Mouse (Mus musculus): ENCODE results near the gene Fads6.

Fads6 gene

DNA sequence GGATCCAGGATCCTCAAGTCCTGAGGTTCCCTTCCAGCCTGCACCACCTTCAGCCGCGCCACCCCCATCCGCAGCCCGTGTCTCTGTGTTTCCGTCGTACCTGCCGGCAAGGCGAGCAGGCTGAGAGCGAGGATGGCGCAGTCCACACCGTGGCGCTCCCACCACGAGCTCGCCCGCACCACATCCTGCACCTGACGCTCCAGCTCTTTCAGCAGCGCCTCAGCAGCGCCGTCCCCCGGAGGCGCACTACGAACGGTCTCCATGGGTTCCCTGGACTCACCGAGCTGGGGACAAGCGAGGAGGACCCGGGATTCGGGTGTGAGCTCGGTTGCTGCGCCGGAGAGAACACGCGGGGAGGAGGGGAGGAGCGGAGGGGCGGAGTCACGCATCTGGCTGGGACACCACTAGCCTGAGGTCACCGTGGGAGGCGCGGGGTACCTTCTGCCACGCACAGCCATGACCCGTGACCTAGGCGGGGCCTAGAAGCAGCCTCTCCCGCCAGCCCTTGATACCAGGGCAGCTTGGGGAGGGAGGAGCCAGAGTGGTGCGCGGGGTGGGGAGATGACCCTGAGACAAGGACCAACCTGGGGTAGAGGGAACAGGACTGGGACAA lies at the start of gene Fads6:
Gene Fads6, minus strand, starts transcription at position 450 of the 613 bp plus-strand sequence.
- peak; percentile 75 for DNase-seq (ENCODE audit: low read depth, low spot score)

DNA sequence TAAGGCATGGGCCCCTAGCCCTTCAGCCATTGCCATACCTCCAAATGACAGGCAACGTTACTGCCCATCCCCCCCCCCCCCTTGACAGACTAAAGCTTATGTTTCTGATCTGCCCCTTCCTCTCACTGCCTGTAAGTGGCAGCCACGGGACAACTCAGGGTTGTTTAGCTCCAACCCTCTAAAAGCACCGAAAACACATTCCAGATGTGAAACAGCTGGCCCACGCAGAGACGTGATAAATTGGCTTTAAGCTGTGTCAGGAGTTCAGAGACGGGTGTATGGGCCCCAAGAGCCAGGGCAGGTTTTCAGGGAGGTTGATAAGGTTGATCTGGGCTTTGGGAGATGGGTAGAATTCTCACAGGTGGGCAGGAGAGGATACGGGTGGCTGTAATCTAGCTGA lies 48.1 kb upstream of the Fads6 start:
- DNase-seq (ENCODE audit: low read depth, low spot score), result no peak

DNA sequence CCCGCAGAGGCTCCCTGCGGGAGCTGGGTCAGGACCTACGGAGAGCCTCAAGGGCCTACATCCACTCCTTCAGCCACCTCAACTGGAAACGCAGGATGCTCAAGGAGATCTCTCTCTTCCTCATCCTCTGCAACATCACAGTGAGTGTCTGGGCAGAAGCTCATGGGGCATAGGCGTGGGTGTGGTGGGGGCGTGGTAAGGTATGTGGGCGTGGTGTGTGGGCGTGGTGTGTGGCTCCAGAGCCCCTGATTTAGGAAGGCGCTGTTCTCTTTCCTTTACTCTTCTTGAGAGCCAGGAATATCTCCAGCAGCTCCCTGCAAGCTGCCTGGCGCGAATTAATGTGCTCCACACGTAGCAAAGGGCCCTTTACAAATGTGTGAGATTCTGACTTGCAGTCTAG lies 47.5 kb upstream of the Fads6 start:
- peak; percentile 54 for DNase-seq (ENCODE audit: low read depth, low spot score)

GRCm38 (mm10) chr11:115341866-115342265 lies 44.4 kb upstream of the Fads6 start:
- no peak for DNase-seq (ENCODE audit: low read depth, low spot score)

GRCm38 (mm10) chr11:115341246-115341645 lies 43.8 kb upstream of the Fads6 start:
- DNase-seq (ENCODE audit: low read depth, low spot score), result no peak

- no peak for DNase-seq (ENCODE audit: low read depth, low spot score)
These were observed 40.4 kb upstream of the Fads6 start for GRCm38 (mm10) chr11:115337826-115338225.

- DNase-seq (ENCODE audit: low read depth, low spot score), result no peak
These were observed 39.9 kb upstream of the Fads6 start for GRCm38 (mm10) chr11:115337350-115337749.

DNA sequence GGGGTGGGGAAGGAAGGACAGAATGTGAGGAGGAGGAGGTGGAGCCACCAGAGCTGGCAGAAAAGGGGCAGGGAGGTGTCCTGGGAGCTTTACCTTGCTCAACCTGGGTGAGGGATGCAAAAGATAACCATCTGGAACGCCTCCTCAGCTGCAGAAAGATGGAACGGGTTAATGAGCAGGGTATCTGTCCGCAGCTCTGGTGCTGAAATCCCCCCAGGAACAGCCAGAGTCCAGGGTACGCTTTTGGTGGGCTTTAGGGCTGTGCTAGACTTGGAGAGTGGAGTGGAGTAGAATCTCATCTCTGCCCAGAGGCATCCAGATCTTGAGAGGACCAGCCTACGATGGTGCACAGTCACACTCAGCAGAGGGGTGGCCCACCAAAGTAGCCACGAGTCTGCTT lies 38.7 kb upstream of the Fads6 start:
- DNase-seq (ENCODE audit: low read depth, low spot score), result no peak

- DNase-seq (ENCODE audit: low read depth, low spot score), result no peak
These were observed 37.8 kb upstream of the Fads6 start for GRCm38 (mm10) chr11:115335223-115335622.

GRCm38 (mm10) chr11:115334531-115334930 lies 37.1 kb upstream of the Fads6 start, which contains the start of gene Otop3:
Gene Otop3, plus strand, starts transcription at chr11:115334731.
- DNase-seq (ENCODE audit: low read depth, low spot score), result no peak

GRCm38 (mm10) chr11:115329339-115329738 lies 31.9 kb upstream of the Fads6 start:
- peak; percentile 54 for DNase-seq (ENCODE audit: low read depth, low spot score)

GRCm38 (mm10) chr11:115326730-115327129 lies 29.3 kb upstream of the Fads6 start:
- no peak for DNase-seq (ENCODE audit: low read depth, low spot score)

DNA sequence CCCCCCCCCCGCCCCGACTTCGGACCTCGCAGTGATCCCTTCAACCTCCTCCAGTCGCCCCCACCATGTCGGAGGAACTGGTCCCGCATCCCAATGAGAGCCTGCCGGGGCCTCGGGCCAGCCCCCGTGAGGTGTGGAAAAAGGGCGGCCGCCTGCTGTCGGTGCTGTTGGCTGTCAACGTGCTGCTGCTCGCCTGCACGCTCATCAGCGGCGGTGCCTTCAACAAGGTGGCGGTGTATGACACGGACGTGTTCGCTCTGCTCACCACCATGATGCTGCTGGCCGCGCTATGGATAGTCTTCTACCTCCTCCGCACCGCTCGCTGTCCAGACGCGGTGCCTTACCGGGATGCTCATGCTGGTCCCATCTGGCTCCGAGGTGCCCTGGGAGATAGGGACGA lies 25.9 kb upstream of the Fads6 start:
- DNase-seq (ENCODE audit: low read depth, low spot score), result no peak

- DNase-seq (ENCODE audit: low read depth, low spot score), result peak; percentile 73
These were observed 24.6 kb upstream of the Fads6 start, which contains the start of gene Ush1g for GRCm38 (mm10) chr11:115321906-115322693. Gene Ush1g, minus strand, starts transcription at chr11:115322041.

DNA sequence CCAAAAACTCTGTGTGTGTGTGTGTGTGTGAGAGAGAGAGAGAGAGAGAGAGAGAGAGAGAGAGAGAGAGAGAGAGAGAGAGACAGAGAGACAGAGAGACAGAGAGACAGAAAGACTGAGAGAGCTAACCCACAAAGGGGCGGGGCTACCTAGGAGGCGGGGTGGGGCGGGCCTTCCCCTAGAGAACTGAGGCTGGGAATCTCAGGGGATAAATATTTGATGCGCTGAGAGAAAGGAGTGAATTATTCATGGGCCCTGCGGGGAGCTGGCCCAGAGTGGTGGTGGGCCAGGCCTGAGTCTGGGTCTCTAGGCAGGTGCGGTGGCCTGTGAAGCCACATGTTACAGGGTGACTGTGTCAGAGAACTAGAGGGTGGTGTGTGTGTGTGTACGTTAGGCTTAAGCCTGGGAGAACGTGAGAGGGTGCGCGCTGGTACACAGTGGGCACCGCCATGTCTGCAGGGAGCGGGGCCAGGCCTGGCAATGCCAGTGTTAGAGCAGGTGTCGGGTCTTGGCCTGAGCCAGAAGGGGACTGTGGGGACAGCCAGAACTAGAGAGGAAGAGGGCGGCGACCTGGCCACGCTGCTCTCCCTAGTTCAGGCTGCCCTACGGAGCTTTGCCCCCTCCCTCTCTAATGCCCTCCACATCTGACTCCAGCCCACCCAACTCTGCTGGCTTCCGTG lies 22.4 kb upstream of the Fads6 start:
- DNase-seq (ENCODE audit: low read depth, low spot score), result peak; percentile 65

- no peak for DNase-seq (ENCODE audit: low read depth, low spot score)
These were observed 21.0 kb upstream of the Fads6 start for GRCm38 (mm10) chr11:115318245-115319027.

- DNase-seq (ENCODE audit: low read depth, low spot score), result no peak
These were observed 19.7 kb upstream of the Fads6 start for GRCm38 (mm10) chr11:115317204-115317603.

DNA sequence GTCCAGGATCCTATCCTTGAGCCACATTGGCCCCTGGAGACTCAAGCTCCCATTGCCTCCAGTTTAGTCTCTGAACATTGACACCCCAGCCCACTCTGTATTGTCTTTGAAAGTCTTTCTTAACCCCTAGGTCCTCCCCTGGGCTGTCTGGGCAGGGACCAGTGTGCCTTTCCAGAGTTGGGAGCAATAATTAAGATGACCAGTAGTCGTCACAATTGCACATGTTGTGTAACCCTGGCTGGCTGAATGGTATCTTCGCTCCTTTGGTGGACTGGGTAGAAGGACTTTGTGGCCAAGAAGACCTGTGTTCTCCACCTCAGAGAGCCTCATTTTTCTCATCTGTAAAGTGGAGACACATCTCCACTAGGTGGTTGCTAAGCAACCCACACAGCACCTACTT lies 16.8 kb upstream of the Fads6 start:
- DNase-seq (ENCODE audit: low read depth, low spot score), result no peak

GRCm38 (mm10) chr11:115308781-115309180 lies 11.3 kb upstream of the Fads6 start:
- no peak for DNase-seq (ENCODE audit: low read depth, low spot score)

- DNase-seq (ENCODE audit: low read depth, low spot score), result peak; percentile 39
These were observed 9.4 kb upstream of the Fads6 start, which contains the start of gene Otop2 for GRCm38 (mm10) chr11:115306863-115307262. Gene Otop2, plus strand, starts transcription at chr11:115307163.

DNA sequence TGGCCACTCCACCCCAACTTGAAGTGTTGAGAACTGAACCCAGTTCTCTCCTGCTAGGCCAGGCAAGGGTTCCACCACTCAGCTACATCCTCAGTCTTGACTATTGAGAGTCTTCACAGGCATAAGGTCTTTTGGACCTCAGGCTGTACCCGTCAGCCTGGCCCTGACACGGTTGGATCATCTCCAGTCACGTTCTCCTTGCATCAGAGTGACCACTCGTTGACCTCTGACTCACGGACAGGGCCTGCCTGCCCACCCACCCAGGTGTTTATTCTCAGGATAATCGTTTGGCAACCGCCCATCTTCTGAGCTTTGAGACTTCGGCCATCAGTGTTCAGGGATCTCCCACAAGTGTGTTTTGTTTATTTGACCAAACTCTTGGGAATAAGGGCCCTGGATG lies 5.7 kb upstream of the Fads6 start:
- no peak for DNase-seq (ENCODE audit: low read depth, low spot score)

- DNase-seq (ENCODE audit: low read depth, low spot score), result no peak
These were observed 3.9 kb upstream of the Fads6 start for GRCm38 (mm10) chr11:115301351-115301750.
